Mouse (Mus musculus): Measurements from ENCODE around the gene Fhad1. TPM values are rescaled to one million over a fixed set of nuclear protein-coding genes. Genes with fewer than 3 reads are reported as not detected.

Gene Fhad1
- polyA plus RNA-seq, 1 experiment from 2014 or later: 4.9 TPM

DNA sequence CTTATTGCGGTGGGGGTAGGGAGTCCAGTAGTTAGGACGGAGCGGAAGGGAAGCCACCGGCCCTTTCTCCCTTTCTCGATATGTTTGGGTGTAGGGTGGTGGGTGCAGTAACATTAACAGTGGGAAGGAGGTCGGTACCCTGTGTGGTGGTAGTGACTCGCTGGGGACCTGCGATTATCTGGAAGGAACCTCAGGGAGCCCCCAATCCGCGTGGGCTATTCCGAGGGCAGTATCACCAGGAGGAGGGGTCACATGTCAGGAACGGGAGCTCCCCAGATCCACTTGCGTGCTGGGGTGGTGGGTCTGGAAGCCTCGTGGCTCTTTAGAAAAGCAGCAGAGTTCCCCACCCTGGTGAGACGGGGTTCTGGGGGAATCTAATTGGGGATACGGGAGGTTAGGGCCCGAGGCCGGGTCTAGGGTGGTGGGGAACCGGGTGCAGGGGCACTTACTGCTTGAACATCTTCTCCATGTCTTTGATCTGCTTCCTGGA lies 140.7 kb downstream of the Fhad1 start:
- no peak for ATAC-seq (ENCODE audit: low FRiP score, low TSS enrichment)
- no peak for DNase-seq (ENCODE audit: low spot score)
- Histone ChIP-seq H3K4me2 (replicated peaks; ENCODE audit: low read depth) (peak overlapping the region; percentile 95), H3K27me3 (ENCODE audit: control insufficient read depth, insufficient read depth, low read length) (no peaks in the 10 kb centered on the region), H3K9me3 (ENCODE audit: control insufficient read depth, low read length) (no peaks in the 10 kb centered on the region), H3K36me3 (ENCODE audit: control insufficient read depth, insufficient read depth, low read length) (no peaks in the 10 kb centered on the region), H3K4me1 (replicated peaks; ENCODE audit: control insufficient read depth, insufficient read depth) (peaks cover 11% of the 10 kb centered on the region), H3K27ac (replicated peaks) (peak overlapping the region; percentile 83), H3K9ac (ENCODE audit: low read length) (peak overlapping the region; percentile 90), H3K4me3 (ENCODE audit: low read depth, low read length) (peak overlapping the region; percentile 88)
- TF ChIP-seq CTCF (IDR thresholded peaks at IDR 0.05; ENCODE audit: low read depth) (no peak), EP300 (optimal IDR thresholded peaks at IDR 0.05) (no peak)
- WGBS: 1% methylated on average over 19 of the region's 19 CpGs

DNA sequence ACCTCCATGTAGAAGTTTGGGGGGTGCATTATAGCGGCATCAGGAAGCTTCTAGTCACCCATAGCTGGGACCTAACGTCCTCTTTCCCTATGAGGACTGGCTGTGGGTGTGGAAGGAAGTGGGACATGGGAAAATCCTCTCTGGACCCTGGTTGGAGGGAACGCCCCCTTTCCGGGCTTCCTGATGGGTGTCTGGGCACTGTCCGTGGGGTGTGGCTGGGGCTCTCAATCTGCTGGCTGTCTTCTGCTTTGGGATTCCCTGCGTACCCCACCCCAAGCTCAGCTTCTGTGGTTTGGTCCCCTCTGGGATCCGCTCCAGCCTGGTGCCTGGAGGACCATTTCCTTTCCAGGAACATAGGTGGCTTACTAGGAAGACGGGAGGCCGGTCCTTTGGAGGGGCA lies 141.9 kb downstream of the Fhad1 start:
- DNase-seq (ENCODE audit: low spot score): no peak
- 52% methylated on average over 9 of the region's 9 CpGs for WGBS
- Histone ChIP-seq H3K27me3 (ENCODE audit: control insufficient read depth, insufficient read depth, low read length) (no peaks in the 10 kb centered on the region), H3K27ac (replicated peaks) (peak overlapping the region; percentile 83), H3K9me3 (ENCODE audit: control insufficient read depth, low read length) (no peaks in the 10 kb centered on the region), H3K4me1 (replicated peaks; ENCODE audit: control insufficient read depth, insufficient read depth) (peaks cover 13% of the 10 kb centered on the region), H3K9ac (ENCODE audit: low read length) (peak overlapping the region; percentile 90), H3K36me3 (ENCODE audit: control insufficient read depth, insufficient read depth, low read length) (no peaks in the 10 kb centered on the region), H3K4me2 (replicated peaks; ENCODE audit: low read depth) (peak overlapping the region; percentile 95), H3K4me3 (ENCODE audit: low read depth, low read length) (peak overlapping the region; percentile 88)
- no peak for ATAC-seq (ENCODE audit: low FRiP score, low TSS enrichment)
- no peak for TF ChIP-seq EP300 (optimal IDR thresholded peaks at IDR 0.05)
- TF ChIP-seq CTCF (IDR thresholded peaks at IDR 0.05; ENCODE audit: low read depth): no peak

DNA sequence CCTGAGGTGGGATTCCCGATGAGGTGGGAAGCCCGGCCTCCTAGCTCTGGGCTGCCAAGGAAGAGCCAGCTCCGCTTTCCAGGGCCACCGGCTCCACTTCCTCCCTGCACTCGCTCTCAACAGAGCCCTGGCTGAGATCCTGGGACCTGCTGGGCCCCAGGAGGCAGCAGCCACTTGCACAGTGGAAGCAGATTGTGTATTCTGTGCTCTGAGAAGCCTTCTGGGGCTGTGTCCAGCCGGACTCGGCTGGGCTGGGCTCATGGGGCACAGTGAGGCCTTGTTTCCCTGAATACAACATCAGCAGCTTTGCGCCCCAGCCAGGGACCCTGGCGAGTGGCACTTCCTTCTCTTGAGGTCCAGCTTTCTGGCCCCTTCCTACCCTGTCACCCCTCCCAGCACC lies 143.0 kb downstream of the Fhad1 start:
- Histone ChIP-seq H3K4me2 (replicated peaks; ENCODE audit: low read depth) (peak overlapping the region; percentile 95), H3K36me3 (ENCODE audit: control insufficient read depth, insufficient read depth, low read length) (no peaks in the 10 kb centered on the region), H3K4me3 (ENCODE audit: low read depth, low read length) (peak overlapping the region; percentile 88), H3K27ac (replicated peaks) (peak overlapping the region; percentile 88), H3K9ac (ENCODE audit: low read length) (peak overlapping the region; percentile 61), H3K9me3 (ENCODE audit: control insufficient read depth, low read length) (no peaks in the 10 kb centered on the region), H3K4me1 (replicated peaks; ENCODE audit: control insufficient read depth, insufficient read depth) (peaks cover 16% of the 10 kb centered on the region), H3K27me3 (ENCODE audit: control insufficient read depth, insufficient read depth, low read length) (no peaks in the 10 kb centered on the region)
- DNase-seq (ENCODE audit: low spot score): peak; percentile 63
- TF ChIP-seq EP300 (optimal IDR thresholded peaks at IDR 0.05) (no peak), CTCF (IDR thresholded peaks at IDR 0.05; ENCODE audit: low read depth) (no peak)
- no peak for ATAC-seq (ENCODE audit: low FRiP score, low TSS enrichment)
- WGBS: 39% methylated on average over 9 of the region's 9 CpGs

DNA sequence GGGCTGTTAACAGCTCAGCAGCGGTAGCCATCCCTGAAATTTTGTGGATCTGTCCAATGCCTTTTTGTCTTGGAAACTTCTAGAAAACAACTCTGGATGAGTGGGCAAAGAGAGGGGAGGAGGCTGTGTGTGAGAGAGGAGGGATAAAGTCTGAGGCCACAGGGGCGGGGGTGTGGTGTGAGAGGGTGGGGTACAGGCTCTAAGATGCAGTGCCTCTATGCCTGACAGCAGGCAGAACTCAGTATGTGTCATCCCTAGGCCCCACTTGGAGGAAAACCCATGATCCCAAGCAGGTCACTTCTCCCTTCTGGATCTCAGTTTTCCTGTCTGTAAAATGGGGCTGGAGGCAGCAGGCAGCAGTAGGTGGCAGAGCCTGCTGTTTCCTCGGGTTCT lies 143.6 kb downstream of the Fhad1 start:
- Histone ChIP-seq H3K4me3 (ENCODE audit: low read depth, low read length) (no peak overlapping the region; the same call in 1 of the 2 replicates), H3K9ac (ENCODE audit: low read length) (no peak overlapping the region), H3K9me3 (ENCODE audit: control insufficient read depth, low read length) (no peaks in the 10 kb centered on the region), H3K36me3 (ENCODE audit: control insufficient read depth, insufficient read depth, low read length) (no peaks in the 10 kb centered on the region), H3K27me3 (ENCODE audit: control insufficient read depth, insufficient read depth, low read length) (no peaks in the 10 kb centered on the region), H3K27ac (replicated peaks) (peak overlapping the region; percentile 88), H3K4me2 (replicated peaks; ENCODE audit: low read depth) (peak overlapping the region; percentile 95; the same call in 1 of the 2 replicates), H3K4me1 (replicated peaks; ENCODE audit: control insufficient read depth, insufficient read depth) (peaks cover 19% of the 10 kb centered on the region)
- ATAC-seq (ENCODE audit: low FRiP score, low TSS enrichment) (no peak), DNase-seq (ENCODE audit: low spot score) (no peak)
- TF ChIP-seq CTCF (IDR thresholded peaks at IDR 0.05; ENCODE audit: low read depth): no peak
- WGBS: 74% methylated on average over 3 of the region's 3 CpGs

DNA sequence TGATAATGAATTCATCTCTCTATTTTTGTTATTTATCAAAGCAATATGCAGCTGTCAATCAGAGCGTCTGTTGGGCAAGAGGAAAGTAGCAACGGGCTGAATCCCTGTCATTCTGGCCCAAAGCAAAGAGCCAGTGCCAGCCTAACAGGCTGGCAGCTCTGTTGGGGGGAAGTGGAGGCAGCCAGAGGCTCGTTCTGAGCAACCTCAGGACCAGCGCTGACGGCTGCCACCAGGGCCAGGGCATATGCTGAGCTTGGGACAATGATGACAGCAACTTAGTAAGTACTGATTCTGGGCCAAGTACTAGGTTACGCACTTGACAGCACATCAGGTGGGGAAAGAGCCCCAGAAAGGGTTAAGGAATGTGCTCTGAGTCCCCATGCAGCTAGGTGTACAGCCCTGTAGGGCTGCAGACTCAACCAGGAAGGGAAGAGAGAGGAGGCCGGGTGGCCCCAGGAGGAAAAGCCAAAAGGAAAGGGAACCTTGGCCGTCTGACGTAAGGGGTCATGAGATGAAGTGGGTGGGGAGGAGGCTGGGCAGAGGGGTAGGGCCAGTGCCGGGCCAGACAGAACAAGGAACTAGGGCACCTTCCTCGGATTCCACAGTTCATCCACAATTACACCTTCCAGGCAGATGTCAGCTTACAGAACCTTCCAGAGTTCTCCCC lies 144.1 kb downstream of the Fhad1 start:
- H3K36me3 ChIP-seq (ENCODE audit: control insufficient read depth, insufficient read depth, low read length): no peaks in the 10 kb centered on the region
- H3K9ac ChIP-seq (ENCODE audit: low read length): 0 out of 2 replicates have a peak overlapping the region, but pooled peaks have one; percentile 31
- no peaks in the 10 kb centered on the region for H3K27me3 ChIP-seq (ENCODE audit: control insufficient read depth, insufficient read depth, low read length)
- no peak overlapping the region for H3K4me3 ChIP-seq (ENCODE audit: low read depth, low read length)
- DNase-seq (ENCODE audit: low spot score) (peak; percentile 81), ATAC-seq (ENCODE audit: low FRiP score, low TSS enrichment) (peak; percentile 46)
- no peaks in the 10 kb centered on the region for H3K9me3 ChIP-seq (ENCODE audit: control insufficient read depth, low read length)
- H3K4me2 ChIP-seq (replicated peaks; ENCODE audit: low read depth): peak overlapping the region; percentile 95; the same call in 1 of the 2 replicates
- TF ChIP-seq CTCF (IDR thresholded peaks at IDR 0.05; ENCODE audit: low read depth) (no peak), EP300 (optimal IDR thresholded peaks at IDR 0.05) (no peak)
- peak overlapping the region; percentile 88 for H3K27ac ChIP-seq (replicated peaks)
- H3K4me1 ChIP-seq (replicated peaks; ENCODE audit: control insufficient read depth, insufficient read depth): peaks cover 19% of the 10 kb centered on the region
- WGBS: 64% methylated on average over 11 of the region's 11 CpGs

All from stomach, postnatal 0 days (tissue).